Mouse (Mus musculus): ENCODE results near the gene Ptpre. TPM values are rescaled to one million over a fixed set of nuclear protein-coding genes. Genes with fewer than 3 reads are reported as not detected.
"Not testable (repeated sequence)": the region's sequence is repeated elsewhere in the genome, so short reads cannot be mapped to it uniquely, and the experiment has no call there.

Gene Ptpre
- 2.7 and 3.0 TPM in 2 replicates for polyA plus RNA-seq (2015; fragmentation: Nextera tagmentation; extraction: Ambion mirVana)

- H3K4me3 ChIP-seq (ENCODE audit: low read depth, low read length): peak within 1 kb of the TSS; percentile 63
- peak within 1 kb of the TSS; percentile 72 for H3K9ac ChIP-seq (ENCODE audit: low read depth, low read length)
- H3K4me1 ChIP-seq (ENCODE audit: control insufficient read depth, low read depth, low read length): peaks cover 6% of the 10 kb centered on the region
- no peaks in the 10 kb centered on the region for H3K9me3 ChIP-seq (replicated peaks; ENCODE audit: control insufficient read depth, low read length)
- H3K27me3 ChIP-seq (ENCODE audit: control insufficient read depth, insufficient read depth, low read depth, low read length): peaks cover 5% of the 10 kb centered on the region; the same call in 1 of the 2 replicates
- WGBS (ENCODE audit: insufficient replicate concordance): 1% methylated on average over 28 of the region's 28 CpGs
- H3K4me2 ChIP-seq (ENCODE audit: low read depth, low read length): peak within 1 kb of the TSS; percentile 88
- H3K27ac ChIP-seq (ENCODE audit: low read length): no peak within 1 kb of the TSS
- H3K36me3 ChIP-seq (ENCODE audit: control insufficient read depth, insufficient read depth): no peaks in the 10 kb centered on the region
- peak; percentile 91 for ATAC-seq (ENCODE audit: low read depth)
These were observed at the start of gene Ptpre for GRCm38 (mm10) chr7:135537341-135537901. TSS of gene Ptpre (plus strand) at chr7:135537481.

- no peaks in the 10 kb centered on the region for H3K36me3 ChIP-seq (ENCODE audit: control insufficient read depth, insufficient read depth)
- no peak overlapping the region for H3K9ac ChIP-seq (ENCODE audit: low read depth, low read length)
- 45% methylated on average over 6 of the region's 6 CpGs for WGBS (ENCODE audit: insufficient replicate concordance)
These were observed 49.0 kb upstream of the Ptpre start for GRCm38 (mm10) chr7:135488214-135488810.

GRCm38 (mm10) chr7:135489724-135490499, 47.4 kb upstream of the Ptpre start:
- ATAC-seq (ENCODE audit: low read depth): no peak
- WGBS (ENCODE audit: insufficient replicate concordance): 58% methylated on average over 9 of the region's 9 CpGs
- Histone ChIP-seq H3K27me3 (ENCODE audit: control insufficient read depth, insufficient read depth, low read depth, low read length) (no peaks in the 10 kb centered on the region), H3K4me1 (ENCODE audit: control insufficient read depth, low read depth, low read length) (no peaks in the 10 kb centered on the region), H3K9ac (ENCODE audit: low read depth, low read length) (no peak overlapping the region), H3K27ac (ENCODE audit: low read length) (no peak overlapping the region), H3K9me3 (replicated peaks; ENCODE audit: control insufficient read depth, low read length) (no peaks in the 10 kb centered on the region), H3K36me3 (ENCODE audit: control insufficient read depth, insufficient read depth) (no peaks in the 10 kb centered on the region), H3K4me3 (ENCODE audit: low read depth, low read length) (no peak overlapping the region), H3K4me2 (ENCODE audit: low read depth, low read length) (no peak overlapping the region)

More at GRCm38 (mm10) chr7:135488214-135488810, 49.0 kb upstream of the Ptpre start:
- Histone ChIP-seq H3K4me2 (ENCODE audit: low read depth, low read length) (no peak overlapping the region), H3K27ac (ENCODE audit: low read length) (no peak overlapping the region), H3K4me1 (ENCODE audit: control insufficient read depth, low read depth, low read length) (no peaks in the 10 kb centered on the region), H3K4me3 (ENCODE audit: low read depth, low read length) (no peak overlapping the region), H3K9me3 (replicated peaks; ENCODE audit: control insufficient read depth, low read length) (no peaks in the 10 kb centered on the region), H3K27me3 (ENCODE audit: control insufficient read depth, insufficient read depth, low read depth, low read length) (no peaks in the 10 kb centered on the region)
- ATAC-seq (ENCODE audit: low read depth): no peak

- no peaks in the 10 kb centered on the region for H3K27me3 ChIP-seq (ENCODE audit: control insufficient read depth, insufficient read depth, low read depth, low read length)
- H3K27ac ChIP-seq (ENCODE audit: low read length): no peak overlapping the region
- H3K9me3 ChIP-seq (replicated peaks; ENCODE audit: control insufficient read depth, low read length): no peaks in the 10 kb centered on the region
- no peak for ATAC-seq (ENCODE audit: low read depth)
- H3K9ac ChIP-seq (ENCODE audit: low read depth, low read length): no peak overlapping the region
- no peaks in the 10 kb centered on the region for H3K36me3 ChIP-seq (ENCODE audit: control insufficient read depth, insufficient read depth)
- H3K4me3 ChIP-seq (ENCODE audit: low read depth, low read length): no peak overlapping the region
- no peaks in the 10 kb centered on the region for H3K4me1 ChIP-seq (ENCODE audit: control insufficient read depth, low read depth, low read length)
- no peak overlapping the region for H3K4me2 ChIP-seq (ENCODE audit: low read depth, low read length)
- 36% methylated on average over 8 of the region's 8 CpGs for WGBS (ENCODE audit: insufficient replicate concordance)
These were observed 46.8 kb upstream of the Ptpre start for GRCm38 (mm10) chr7:135490500-135490886.

GRCm38 (mm10) chr7:135495303-135495702, 42.0 kb upstream of the Ptpre start:
- H3K9me3 ChIP-seq (replicated peaks; ENCODE audit: control insufficient read depth, low read length): no peaks in the 10 kb centered on the region
- H3K4me1 ChIP-seq (ENCODE audit: control insufficient read depth, low read depth, low read length): no peaks in the 10 kb centered on the region
- no peak overlapping the region for H3K9ac ChIP-seq (ENCODE audit: low read depth, low read length)
- H3K27ac ChIP-seq (ENCODE audit: low read length): no peak overlapping the region
- no peak overlapping the region for H3K4me3 ChIP-seq (ENCODE audit: low read depth, low read length)
- no peaks in the 10 kb centered on the region for H3K27me3 ChIP-seq (ENCODE audit: control insufficient read depth, insufficient read depth, low read depth, low read length)
- H3K4me2 ChIP-seq (ENCODE audit: low read depth, low read length): no peak overlapping the region
- no peaks in the 10 kb centered on the region for H3K36me3 ChIP-seq (ENCODE audit: control insufficient read depth, insufficient read depth)
- WGBS (ENCODE audit: insufficient replicate concordance): 28% methylated on average over 3 of the region's 3 CpGs
- no peak for ATAC-seq (ENCODE audit: low read depth)

GRCm38 (mm10) chr7:135498565-135499186, 38.6 kb upstream of the Ptpre start:
- H3K4me2 ChIP-seq (ENCODE audit: low read depth, low read length): no peak overlapping the region
- 46% methylated on average over 2 of the region's 3 CpGs for WGBS (ENCODE audit: insufficient replicate concordance)
- no peaks in the 10 kb centered on the region for H3K27me3 ChIP-seq (ENCODE audit: control insufficient read depth, insufficient read depth, low read depth, low read length)
- H3K4me3 ChIP-seq (ENCODE audit: low read depth, low read length): no peak overlapping the region
- no peak for ATAC-seq (ENCODE audit: low read depth)
- no peaks in the 10 kb centered on the region for H3K9me3 ChIP-seq (replicated peaks; ENCODE audit: control insufficient read depth, low read length)
- H3K36me3 ChIP-seq (ENCODE audit: control insufficient read depth, insufficient read depth): no peaks in the 10 kb centered on the region
- no peak overlapping the region for H3K9ac ChIP-seq (ENCODE audit: low read depth, low read length)
- no peak overlapping the region for H3K27ac ChIP-seq (ENCODE audit: low read length)
- no peaks in the 10 kb centered on the region for H3K4me1 ChIP-seq (ENCODE audit: control insufficient read depth, low read depth, low read length)

- H3K27me3 ChIP-seq (ENCODE audit: control insufficient read depth, insufficient read depth, low read depth, low read length): no peaks in the 10 kb centered on the region
- no peak overlapping the region for H3K9ac ChIP-seq (ENCODE audit: low read depth, low read length)
- no peak overlapping the region for H3K4me3 ChIP-seq (ENCODE audit: low read depth, low read length)
- no peaks in the 10 kb centered on the region for H3K36me3 ChIP-seq (ENCODE audit: control insufficient read depth, insufficient read depth)
- WGBS (ENCODE audit: insufficient replicate concordance): 17% methylated on average over 2 of the region's 2 CpGs
- H3K27ac ChIP-seq (ENCODE audit: low read length): no peak overlapping the region
- no peaks in the 10 kb centered on the region for H3K4me1 ChIP-seq (ENCODE audit: control insufficient read depth, low read depth, low read length)
- ATAC-seq (ENCODE audit: low read depth): no peak
- H3K9me3 ChIP-seq (replicated peaks; ENCODE audit: control insufficient read depth, low read length): no peaks in the 10 kb centered on the region
- no peak overlapping the region for H3K4me2 ChIP-seq (ENCODE audit: low read depth, low read length)
These were observed 37.9 kb upstream of the Ptpre start for GRCm38 (mm10) chr7:135499403-135499802.

- H3K4me3 ChIP-seq (ENCODE audit: low read depth, low read length); H3K27ac ChIP-seq (ENCODE audit: low read length); H3K36me3 ChIP-seq (ENCODE audit: control insufficient read depth, insufficient read depth); H3K4me2 ChIP-seq (ENCODE audit: low read depth, low read length); H3K9me3 ChIP-seq (replicated peaks; ENCODE audit: control insufficient read depth, low read length); H3K4me1 ChIP-seq (ENCODE audit: control insufficient read depth, low read depth, low read length); H3K9ac ChIP-seq (ENCODE audit: low read depth, low read length); ATAC-seq (ENCODE audit: low read depth); H3K27me3 ChIP-seq (ENCODE audit: control insufficient read depth, insufficient read depth, low read depth, low read length): not testable (repeated sequence)
- WGBS (ENCODE audit: insufficient replicate concordance): 72% methylated on average over 5 of the region's 5 CpGs
These were observed 30.8 kb upstream of the Ptpre start for GRCm38 (mm10) chr7:135506506-135506905.

Data from liver, embryonic 16.5 days (tissue).